Mouse (Mus musculus): ENCODE results near the gene Src.

- TF ChIP-seq CTCF (IDR thresholded peaks at IDR 0.05; ENCODE audit: borderline replicate concordance, insufficient read depth, low read length): no peak
- peak; percentile 33; the same call in 1 of the 2 replicates for TF ChIP-seq POLR2A (IDR thresholded peaks at IDR 0.05; ENCODE audit: low read depth, low read length)
Observed at GRCm38 (mm10) chr2:157373681-157374080, 44.6 kb upstream of the Src start.
